Mouse (Mus musculus) liver, embryonic 13.5 days (tissue): ENCODE data around the gene Ppa1. TPM values are rescaled to one million over a fixed set of nuclear protein-coding genes. Genes with fewer than 3 reads are reported as not detected.
"Not testable (repeated sequence)": the region's sequence is repeated elsewhere in the genome, so short reads cannot be mapped to it uniquely, and the experiment has no call there.

Experiments used
- ATAC-seq: fragments of 200-750 bp; cut with Nextera tagmentation; 2 replicates; pipeline ENCODE4 v1.8.0; 2017; ENCODE audit warnings: low read depth, mild to moderate bottlenecking, moderate number of reproducible peaks, moderate library complexity
- DNase-seq: peaks from one replicate; pipeline ENCODE4 v3.0.0; 2022
- H3K27ac ChIP-seq: fragments of 300-500 bp; sonication (generic); 2 replicates; pipeline ENCODE4 v1.5.1; 2015; ENCODE audit warnings: moderate library complexity, mild to moderate bottlenecking, inconsistent platforms
- H3K27me3 ChIP-seq: fragments of 300-500 bp; sonication (generic); 2 replicates; pipeline ENCODE4 v1.6.1; 2015; ENCODE audit warnings: mild to moderate bottlenecking, inconsistent platforms
- H3K36me3 ChIP-seq: fragments of 300-500 bp; sonication (generic); 2 replicates; pipeline ENCODE4 v1.6.1; 2015; ENCODE audit warnings: mild to moderate bottlenecking, inconsistent platforms
- H3K4me1 ChIP-seq: fragments of 300-500 bp; sonication (generic); replicated peaks from 2 replicates; pipeline ENCODE4 v1.6.1; 2015; ENCODE audit warnings: inconsistent platforms
- H3K4me2 ChIP-seq: fragments of 300-500 bp; sonication (generic); 2 replicates; pipeline ENCODE4 v1.6.1; 2015; ENCODE audit warnings: inconsistent platforms, mild to moderate bottlenecking, moderate library complexity
- H3K4me3 ChIP-seq: fragments of 300-500 bp; sonication (generic); replicated peaks from 2 replicates; pipeline ENCODE4 v1.5.1; 2015; ENCODE audit warnings: mild to moderate bottlenecking, inconsistent platforms
- H3K9ac ChIP-seq: fragments of 300-500 bp; sonication (generic); 2 replicates; pipeline ENCODE4 v1.6.1; 2015; ENCODE audit warnings: mild to moderate bottlenecking, inconsistent platforms
- H3K9me3 ChIP-seq: fragments of 300-500 bp; sonication (generic); replicated peaks from 2 replicates; pipeline ENCODE4 v1.6.1; 2016; ENCODE audit warnings: inconsistent platforms
- WGBS: fragments of 180-500 bp; shearing (Covaris S2); methylation state at CpG from one replicate; pipeline ENCODE4 v1.1.7; 2015; ENCODE audit not compliant: insufficient replicate concordance; 5-methylcytosine and 5-hydroxymethylcytosine counted together
- polyA plus RNA-seq: library from polyadenylated mRNA; unstranded; fragments of >200 nt; fragmentation: Nextera tagmentation; extraction: Ambion mirVana; gene quantifications from 2 replicates; pipeline ENCODE4 v1.2.1, GENCODE M21; 2015

The Ppa1 gene
- 140 and 158 TPM in 2 replicates for polyA plus RNA-seq

GRCm38 (mm10) chr10:61647790-61648736, at the start of gene Ppa1:
Ppa1 (plus strand) TSS chr10:61648552.
- WGBS: 3% methylated on average over 48 of the region's 50 CpGs
- peak; percentile 96 for ATAC-seq
- Histone ChIP-seq H3K4me1 (peaks cover 30% of the 10 kb centered on the region), H3K36me3 (peaks cover 13% of the 10 kb centered on the region; the same call in 1 of the 2 replicates), H3K4me3 (peak within 1 kb of the TSS; percentile 87), H3K9ac (peak within 1 kb of the TSS; percentile 89), H3K4me2 (peak within 1 kb of the TSS; percentile 96), H3K9me3 (no peaks in the 10 kb centered on the region), H3K27ac (peak within 1 kb of the TSS; percentile 81), H3K27me3 (peaks cover 3% of the 10 kb centered on the region; the same call in 1 of the 2 replicates)
- DNase-seq: peak; percentile 81

- no peaks in the 10 kb centered on the region for H3K9me3 ChIP-seq
- WGBS: 65% methylated on average over 9 of the region's 9 CpGs
These were observed 48.7 kb upstream of the Ppa1 start for GRCm38 (mm10) chr10:61599556-61600114.

GRCm38 (mm10) chr10:61602283-61603033, 45.9 kb upstream of the Ppa1 start:
- Histone ChIP-seq H3K9me3 (no peaks in the 10 kb centered on the region), H3K4me3 (peak overlapping the region; percentile 35), H3K4me1 (peaks cover 6% of the 10 kb centered on the region; the same call in 1 of the 2 replicates), H3K36me3 (no peaks in the 10 kb centered on the region), H3K27ac (no peak overlapping the region), H3K4me2 (peak overlapping the region; percentile 58), H3K9ac (no peak overlapping the region), H3K27me3 (peaks cover 27% of the 10 kb centered on the region)
- 6% methylated on average over 14 of the region's 14 CpGs for WGBS
- peak; percentile 54 for DNase-seq
- ATAC-seq: peak; percentile 67

More at GRCm38 (mm10) chr10:61599556-61600114, 48.7 kb upstream of the Ppa1 start:
- H3K27me3 ChIP-seq: peaks cover 52% of the 10 kb centered on the region
- H3K9ac ChIP-seq: no peak overlapping the region
- H3K4me1 ChIP-seq: peaks cover 10% of the 10 kb centered on the region; the same call in 1 of the 2 replicates
- H3K27ac ChIP-seq: no peak overlapping the region
- ATAC-seq (no peak), DNase-seq (no peak)
- H3K4me3 ChIP-seq: no peak overlapping the region
- no peaks in the 10 kb centered on the region for H3K36me3 ChIP-seq
- no peak overlapping the region for H3K4me2 ChIP-seq

- no peak for ATAC-seq
- peaks cover 20% of the 10 kb centered on the region for H3K27me3 ChIP-seq
- no peaks in the 10 kb centered on the region for H3K36me3 ChIP-seq
- no peaks in the 10 kb centered on the region for H3K9me3 ChIP-seq
- peaks cover 6% of the 10 kb centered on the region; the same call in 1 of the 2 replicates for H3K4me1 ChIP-seq
- no peak overlapping the region for H3K27ac ChIP-seq
- H3K4me2 ChIP-seq: no peak overlapping the region
- no peak overlapping the region for H3K9ac ChIP-seq
- no peak overlapping the region for H3K4me3 ChIP-seq
- 57% methylated on average over 10 of the region's 10 CpGs for WGBS
- no peak for DNase-seq
These were observed 43.8 kb upstream of the Ppa1 start for GRCm38 (mm10) chr10:61604376-61605065.

GRCm38 (mm10) chr10:61605381-61605780, 43.0 kb upstream of the Ppa1 start:
- not testable (repeated sequence) for H3K4me1 ChIP-seq, H3K9me3 ChIP-seq, H3K4me2 ChIP-seq, DNase-seq, H3K27ac ChIP-seq, H3K4me3 ChIP-seq, ATAC-seq, H3K36me3 ChIP-seq, H3K9ac ChIP-seq
- peaks cover 20% of the 10 kb centered on the region for H3K27me3 ChIP-seq
- 55% methylated on average over 11 of the region's 11 CpGs for WGBS

GRCm38 (mm10) chr10:61605851-61606250, 42.5 kb upstream of the Ppa1 start:
- WGBS: 6% methylated on average over 8 of the region's 8 CpGs
- Histone ChIP-seq H3K27me3 (peaks cover 20% of the 10 kb centered on the region), H3K4me3 (no peak overlapping the region), H3K36me3 (no peaks in the 10 kb centered on the region), H3K27ac (no peak overlapping the region), H3K4me1 (peaks cover 6% of the 10 kb centered on the region; the same call in 1 of the 2 replicates), H3K4me2 (no peak overlapping the region), H3K9me3 (no peaks in the 10 kb centered on the region), H3K9ac (no peak overlapping the region)
- peak; percentile 53 for DNase-seq
- ATAC-seq: no peak

- Histone ChIP-seq H3K4me2 (no peak overlapping the region), H3K9ac (no peak overlapping the region), H3K9me3 (no peaks in the 10 kb centered on the region), H3K4me1 (no peaks in the 10 kb centered on the region), H3K27ac (no peak overlapping the region), H3K27me3 (peaks cover 18% of the 10 kb centered on the region), H3K4me3 (no peak overlapping the region), H3K36me3 (no peaks in the 10 kb centered on the region)
- DNase-seq (no peak), ATAC-seq (no peak)
These were observed 40.1 kb upstream of the Ppa1 start for GRCm38 (mm10) chr10:61608233-61608632.

GRCm38 (mm10) chr10:61610650-61611235, 37.6 kb upstream of the Ppa1 start:
- Histone ChIP-seq H3K4me2 (no peak overlapping the region), H3K4me1 (no peaks in the 10 kb centered on the region), H3K27me3 (peaks cover 6% of the 10 kb centered on the region; the same call in 1 of the 2 replicates), H3K9me3 (no peaks in the 10 kb centered on the region), H3K36me3 (no peaks in the 10 kb centered on the region), H3K4me3 (no peak overlapping the region), H3K9ac (no peak overlapping the region), H3K27ac (no peak overlapping the region)
- WGBS: 49% methylated on average over 8 of the region's 8 CpGs
- no peak for DNase-seq
- ATAC-seq: no peak

GRCm38 (mm10) chr10:61614311-61614710, 34.0 kb upstream of the Ppa1 start:
- Histone ChIP-seq H3K27ac (no peak overlapping the region), H3K9ac (no peak overlapping the region), H3K27me3 (no peaks in the 10 kb centered on the region), H3K36me3 (no peaks in the 10 kb centered on the region), H3K4me1 (no peaks in the 10 kb centered on the region), H3K4me2 (no peak overlapping the region), H3K9me3 (no peaks in the 10 kb centered on the region), H3K4me3 (no peak overlapping the region)
- no peak for ATAC-seq
- WGBS: 81% methylated on average over 7 of the region's 7 CpGs
- DNase-seq: no peak

- ATAC-seq (no peak), DNase-seq (no peak)
- H3K4me1 ChIP-seq: no peaks in the 10 kb centered on the region
- H3K4me2 ChIP-seq: no peak overlapping the region
- no peaks in the 10 kb centered on the region for H3K9me3 ChIP-seq
- H3K27me3 ChIP-seq: no peaks in the 10 kb centered on the region
- H3K4me3 ChIP-seq: no peak overlapping the region
- no peak overlapping the region for H3K27ac ChIP-seq
- H3K9ac ChIP-seq: no peak overlapping the region
- WGBS: 58% methylated on average over 2 of the region's 2 CpGs
- H3K36me3 ChIP-seq: no peaks in the 10 kb centered on the region
These were observed 29.8 kb upstream of the Ppa1 start for GRCm38 (mm10) chr10:61618528-61618927.
